Mouse (Mus musculus) C2C12 (cell line): ENCODE results near the gene Arf4.

ENCODE experiments used
- CEBPB ChIP-seq: IDR thresholded peaks from one replicate; pipeline ENCODE4 v1.6.1; 2011; ENCODE audit warnings: low read depth, mild to moderate bottlenecking, control low read depth, moderate library complexity
- CTCF ChIP-seq: IDR thresholded peaks from one replicate; pipeline ENCODE4 v1.5.1; 2011; ENCODE audit not compliant: control insufficient read depth, insufficient read depth, insufficient read length
- FOSL1 ChIP-seq: IDR thresholded peaks from one replicate; pipeline ENCODE4 v1.8.0; 2011; ENCODE audit warnings: mild to moderate bottlenecking, low read length; ENCODE audit not compliant: poor library complexity, insufficient read depth, severe bottlenecking
- MAX ChIP-seq: IDR thresholded peaks from one replicate; pipeline ENCODE4 v1.6.1; 2011; ENCODE audit warnings: mild to moderate bottlenecking, control low read depth
- MYOD1 ChIP-seq: IDR thresholded peaks from one replicate; pipeline ENCODE4 v1.6.1; 2011; ENCODE audit warnings: low read depth; ENCODE audit not compliant: control insufficient read depth, insufficient read length
- MYOG ChIP-seq: IDR thresholded peaks from one replicate; pipeline ENCODE4 v1.6.1; 2011; ENCODE audit not compliant: control insufficient read depth, insufficient read length; ENCODE audit errors: extremely low read depth
- USF1 ChIP-seq: IDR thresholded peaks from one replicate; pipeline ENCODE4 v1.6.1; 2011; ENCODE audit warnings: low read depth, mild to moderate bottlenecking, control low read depth, moderate library complexity

GRCm38 (mm10) chr14:26626605-26627140, 11.2 kb upstream of the Arf4 start:
- TF ChIP-seq MYOG (no peak), MAX (no peak), CTCF (no peak), USF1 (no peak), FOSL1 (no peak), MYOD1 (no peak), CEBPB (no peak)
